Mouse (Mus musculus): ENCODE measurements around the gene Bub1b. TPM values are rescaled to one million over a fixed set of nuclear protein-coding genes. Genes with fewer than 3 reads are reported as not detected.
A peak's percentile ranks its signal among the peaks of the same experiment; 100 is the strongest.

Gene Bub1b
- total RNA-seq, 2 experiments from 2014 or later, result 0.25 to 0.38 TPM

- intact Hi-C loops (cut with DNase I), result no loop called here
- no peak for TF ChIP-seq CTCF (IDR thresholded peaks at IDR 0.05)
- Histone ChIP-seq H3K27ac (no peak overlapping the region), H3K4me3 (peak overlapping the region; percentile 75)
- peak; percentile 38 for DNase-seq
These were observed 79.1 kb downstream of the Bub1b start for GRCm38 (mm10) chr2:118676839-118677741.

- intact Hi-C loops (cut with DNase I), result no loop called here
- peak overlapping the region; percentile 75 for H3K4me3 ChIP-seq
- no peak for DNase-seq
- H3K27ac ChIP-seq, result no peak overlapping the region
- TF ChIP-seq CTCF (IDR thresholded peaks at IDR 0.05), result no peak
These were observed 79.8 kb downstream of the Bub1b start for GRCm38 (mm10) chr2:118677817-118678216.

GRCm38 (mm10) chr2:118679577-118679976 lies 81.6 kb downstream of the Bub1b start:
- Histone ChIP-seq H3K4me3 (no peak overlapping the region), H3K27ac (no peak overlapping the region)
- intact Hi-C loops (cut with DNase I), result no loop called here
- no peak for TF ChIP-seq CTCF (IDR thresholded peaks at IDR 0.05)
- DNase-seq, result no peak

- H3K27ac ChIP-seq, result no peak overlapping the region
- intact Hi-C loops (cut with DNase I), result no loop called here
These were observed 82.9 kb downstream of the Bub1b start for GRCm38 (mm10) chr2:118680926-118681325.

GRCm38 (mm10) chr2:118682544-118683260 lies 84.7 kb downstream of the Bub1b start:
- no peak for DNase-seq
- Histone ChIP-seq H3K4me3 (no peak overlapping the region), H3K27ac (peak overlapping the region; percentile 20)
- intact Hi-C loops (cut with DNase I), result no loop called here
- no peak for TF ChIP-seq CTCF (IDR thresholded peaks at IDR 0.05)

More at GRCm38 (mm10) chr2:118680926-118681325, 82.9 kb downstream of the Bub1b start:
- no peak for DNase-seq
- TF ChIP-seq CTCF (IDR thresholded peaks at IDR 0.05), result no peak
- no peak overlapping the region for H3K4me3 ChIP-seq

- DNase-seq, result no peak
- H3K27ac ChIP-seq, result no peak overlapping the region
- intact Hi-C loops (cut with DNase I), result no loop called here
- no peak overlapping the region for H3K4me3 ChIP-seq
- TF ChIP-seq CTCF (IDR thresholded peaks at IDR 0.05), result no peak
These were observed 87.1 kb downstream of the Bub1b start for GRCm38 (mm10) chr2:118685088-118685487.

GRCm38 (mm10) chr2:118686693-118687092 lies 88.7 kb downstream of the Bub1b start:
- DNase-seq, result no peak
- H3K27ac ChIP-seq, result no peak overlapping the region
- intact Hi-C loops (cut with DNase I), result no loop called here
- TF ChIP-seq CTCF (IDR thresholded peaks at IDR 0.05), result no peak
- no peak overlapping the region for H3K4me3 ChIP-seq

- Histone ChIP-seq H3K27ac (no peak overlapping the region), H3K4me3 (no peak overlapping the region)
- no peak for DNase-seq
- intact Hi-C loops (cut with DNase I), result no loop called here
- TF ChIP-seq CTCF (IDR thresholded peaks at IDR 0.05), result no peak
These were observed 89.8 kb downstream of the Bub1b start for GRCm38 (mm10) chr2:118687791-118688190.

- no peak for TF ChIP-seq CTCF (IDR thresholded peaks at IDR 0.05)
- H3K4me3 ChIP-seq, result no peak overlapping the region
- no peak overlapping the region for H3K27ac ChIP-seq
- intact Hi-C loops (cut with DNase I), result no loop called here
- DNase-seq, result no peak
These were observed 91.9 kb downstream of the Bub1b start for GRCm38 (mm10) chr2:118689875-118690274.

Other genes with a start within 250 kb of the Bub1b start
- gene Gpr176, start 224.8 kb upstream of the Bub1b start, total RNA-seq (2021), result under 1 TPM in 1 of 2 experiments, not detected in 1; 0.14 TPM
- gene Eif2ak4, start 209.6 kb upstream of the Bub1b start, total RNA-seq (2021), result 1 to 10 TPM; 4.2 to 5.2 TPM
- gene Srp14, start 118.5 kb upstream of the Bub1b start, total RNA-seq (2021), result 100 to 1,000 TPM; 120 to 133 TPM
- gene Bmf, start 48.5 kb upstream of the Bub1b start, total RNA-seq (2021), result 1 to 10 TPM; 3.3 to 6.2 TPM
- not detected for gene Pak6, start 65.1 kb downstream of the Bub1b start, total RNA-seq (2021)
- under 1 TPM in 1 of 2 experiments, not detected in 1; 0.06 TPM for gene Ankrd63, start 105.8 kb downstream of the Bub1b start, total RNA-seq (2021)
- gene Plcb2, start 130.2 kb downstream of the Bub1b start, total RNA-seq (2021), result under 1 TPM; 0.11 to 0.43 TPM
- 1 to 10 TPM; 5.2 to 5.8 TPM for gene Inafm2, start 147.5 kb downstream of the Bub1b start, total RNA-seq (2021)
- gene Ccdc9b, start 164.4 kb downstream of the Bub1b start, total RNA-seq (2021), result 10 to 100 TPM; 14.6 to 20.8 TPM
- not detected for gene Phgr1, start 174.6 kb downstream of the Bub1b start, total RNA-seq (2021)
- not detected for gene Disp2, start 181.5 kb downstream of the Bub1b start, total RNA-seq (2021)
- under 1 TPM; 0.28 to 0.31 TPM for gene Knstrn, start 215.8 kb downstream of the Bub1b start, total RNA-seq (2021)